Mouse (Mus musculus) adrenal gland, postnatal 14 days (tissue): ENCODE data around the gene Mtmr2. TPM values are rescaled to one million over a fixed set of nuclear protein-coding genes. Genes with fewer than 3 reads are reported as not detected.
"Not testable (repeated sequence)": the region's sequence is repeated elsewhere in the genome, so short reads cannot be mapped to it uniquely, and the experiment has no call there.

Experiments used
- DNase-seq: peaks from one replicate; pipeline ENCODE4 v3.0.0; 2021; ENCODE audit warnings: mixed read lengths
- long read RNA-seq, 2 experiments: library from polyadenylated mRNA; stranded (forward); transcript quantifications; one replicate each; pipeline ENCODE4 v2.0.0; 2021
- total RNA-seq: library from RNA; stranded (reverse); gene quantifications from 2 replicates; pipeline ENCODE4 v1.2.3, GENCODE M21; 2021

Mtmr2 gene
- 65.8 and 74.0 TPM in 2 replicates for total RNA-seq
- long read RNA-seq, experiment 1, transcript Mtmr2-208 (16 exons, 3,088 nt) = minor isoform, 14 of 77 reads
- long read RNA-seq, experiment 1, transcript Mtmr2-201 (15 exons, 3,788 nt) = major isoform, 42 of 77 reads
- long read RNA-seq, experiment 1, partial matches to known transcripts = 2 of 77 reads
- long read RNA-seq, experiment 1, other reads (novel, unspliced or antisense) = 15 of 77 reads
- long read RNA-seq, experiment 2, transcript Mtmr2-203 (16 exons, 3,106 nt) = minor isoform, 6 of 45 reads
- long read RNA-seq, experiment 2, transcript Mtmr2-208 (16 exons, 3,088 nt) = minor isoform, 7 of 45 reads
- long read RNA-seq, experiment 2, transcript Mtmr2-201 (15 exons, 3,788 nt) = major isoform, 26 of 45 reads
- long read RNA-seq, experiment 2, partial matches to known transcripts = 2 of 45 reads
- long read RNA-seq, experiment 2, other reads (novel, unspliced or antisense) = 4 of 45 reads

GRCm38 (mm10) chr9:13748404-13748797 lies at the start of gene Mtmr2:
Gene Mtmr2 (plus strand): TSS chr9:13748410.
- no peak for DNase-seq

- no peak for DNase-seq
These were observed 49.0 kb upstream of the Mtmr2 start for GRCm38 (mm10) chr9:13699061-13699780.

GRCm38 (mm10) chr9:13699781-13700116 lies 48.5 kb upstream of the Mtmr2 start:
- no peak for DNase-seq

GRCm38 (mm10) chr9:13701773-13702172 lies 46.4 kb upstream of the Mtmr2 start:
- DNase-seq = no peak

GRCm38 (mm10) chr9:13703100-13703499 lies 45.1 kb upstream of the Mtmr2 start:
- DNase-seq = no peak

- no peak for DNase-seq
These were observed 43.3 kb upstream of the Mtmr2 start for GRCm38 (mm10) chr9:13704917-13705316.

GRCm38 (mm10) chr9:13707066-13707555 lies 41.1 kb upstream of the Mtmr2 start:
- no peak for DNase-seq

- DNase-seq = no peak
These were observed 38.8 kb upstream of the Mtmr2 start for GRCm38 (mm10) chr9:13709436-13709835.

GRCm38 (mm10) chr9:13715891-13716290 lies 32.3 kb upstream of the Mtmr2 start:
- DNase-seq = not testable (repeated sequence)

GRCm38 (mm10) chr9:13716316-13717099 lies 31.7 kb upstream of the Mtmr2 start:
- DNase-seq = peak; percentile 86

- DNase-seq = peak; percentile 99
These were observed 826 bp downstream of the Mtmr2 start for GRCm38 (mm10) chr9:13748798-13749674.

- no peak for DNase-seq
These were observed 1.4 kb downstream of the Mtmr2 start for GRCm38 (mm10) chr9:13749675-13749998.

GRCm38 (mm10) chr9:13752543-13752942 lies 4.3 kb downstream of the Mtmr2 start:
- DNase-seq = no peak

- DNase-seq = no peak
These were observed 12.2 kb downstream of the Mtmr2 start for GRCm38 (mm10) chr9:13760430-13760829.

GRCm38 (mm10) chr9:13765624-13766023 lies 17.4 kb downstream of the Mtmr2 start:
- DNase-seq = no peak

- no peak for DNase-seq
These were observed 18.4 kb downstream of the Mtmr2 start for GRCm38 (mm10) chr9:13766570-13766969.

- no peak for DNase-seq
These were observed 26.5 kb downstream of the Mtmr2 start for GRCm38 (mm10) chr9:13774732-13775131.

- DNase-seq = no peak
These were observed 33.8 kb downstream of the Mtmr2 start for GRCm38 (mm10) chr9:13781985-13782384.

GRCm38 (mm10) chr9:13790864-13791263 lies 42.7 kb downstream of the Mtmr2 start:
- DNase-seq = not testable (repeated sequence)

GRCm38 (mm10) chr9:13794302-13794701 lies 46.1 kb downstream of the Mtmr2 start:
- no peak for DNase-seq

GRCm38 (mm10) chr9:13794756-13795155 lies 46.5 kb downstream of the Mtmr2 start:
- no peak for DNase-seq

GRCm38 (mm10) chr9:13804480-13804879 lies 56.3 kb downstream of the Mtmr2 start:
- no peak for DNase-seq
